Mouse (Mus musculus) T-helper 2 cell (primary cell): ENCODE results near the gene Sgsh.
"Not testable (repeated sequence)": the region's sequence is repeated elsewhere in the genome, so short reads cannot be mapped to it uniquely, and the experiment has no call there.

Experiments
- in situ Hi-C: fragments of 300-600 bp; cut with MboI, MseI; formaldehyde crosslinking; loops from one replicate; pipeline ENCODE4 v1.15.1; 2025; ENCODE audit warnings: high pct_unique_total_duplicates

The Sgsh gene

GRCm38 (mm10) chr11:119355443-119356385 lies at the start of gene Sgsh, which contains the start of gene Slc26a11:
Sgsh (minus strand) TSS chr11:119355536.
Slc26a11 (plus strand) TSS chr11:119355557.
- in situ Hi-C loops = loop anchor here (5.0 kb wide), 1 partner anchor 37 kb away; the partner anchor contains the start of gene Rnf213

- in situ Hi-C loops = no loop called here
Observed at GRCm38 (mm10) chr11:119404627-119405026, 49.3 kb upstream of the Sgsh start.

- in situ Hi-C loops = no loop called here
Observed at GRCm38 (mm10) chr11:119402501-119403160, 47.3 kb upstream of the Sgsh start.

- in situ Hi-C loops = no loop called here
Observed at GRCm38 (mm10) chr11:119396461-119396860, 41.1 kb upstream of the Sgsh start.

- in situ Hi-C loops = no loop called here
Observed at GRCm38 (mm10) chr11:119395931-119396330, 40.6 kb upstream of the Sgsh start.

GRCm38 (mm10) chr11:119395394-119395793 lies 40.1 kb upstream of the Sgsh start:
- in situ Hi-C loops = no loop called here

- in situ Hi-C loops = loop anchor here (5.0 kb wide), 1 partner anchor 37 kb away; the partner anchor contains the start of genes Sgsh and Slc26a11
Observed at GRCm38 (mm10) chr11:119394210-119394609, 38.9 kb upstream of the Sgsh start.

- in situ Hi-C loops = loop anchor here (5.0 kb wide), 1 partner anchor 36 kb away; the partner anchor contains the start of genes Sgsh and Slc26a11
Observed at GRCm38 (mm10) chr11:119393483-119393804, 38.1 kb upstream of the Sgsh start.

- in situ Hi-C loops = loop anchor here (5.0 kb wide), 1 partner anchor 36 kb away; the partner anchor contains the start of genes Sgsh and Slc26a11
Observed at GRCm38 (mm10) chr11:119392800-119393482, 37.6 kb upstream of the Sgsh start, which contains the start of gene Rnf213. Rnf213 (plus strand) TSS chr11:119393100.

GRCm38 (mm10) chr11:119392001-119392614 lies 36.8 kb upstream of the Sgsh start:
- in situ Hi-C loops = loop anchor here (5.0 kb wide), 1 partner anchor 35 kb away; the partner anchor contains the start of genes Sgsh and Slc26a11

GRCm38 (mm10) chr11:119391386-119392000 lies 36.2 kb upstream of the Sgsh start:
- in situ Hi-C loops = loop anchor here (5.0 kb wide), 1 partner anchor 34 kb away; the partner anchor contains the start of genes Sgsh and Slc26a11

- in situ Hi-C loops = loop anchor here (5.0 kb wide), 1 partner anchor 33 kb away; the partner anchor contains the start of genes Sgsh and Slc26a11
Observed at GRCm38 (mm10) chr11:119390271-119391231, 35.2 kb upstream of the Sgsh start.

GRCm38 (mm10) chr11:119389851-119390270 lies 34.5 kb upstream of the Sgsh start:
- in situ Hi-C loops = loop anchor here (5.0 kb wide), 1 partner anchor 33 kb away; the partner anchor contains the start of genes Sgsh and Slc26a11

- in situ Hi-C loops = not testable (repeated sequence)
Observed at GRCm38 (mm10) chr11:119387273-119387672, 31.9 kb upstream of the Sgsh start.

GRCm38 (mm10) chr11:119386306-119386705 lies 31.0 kb upstream of the Sgsh start:
- in situ Hi-C loops = no loop called here

- in situ Hi-C loops = no loop called here
Observed at GRCm38 (mm10) chr11:119384904-119385303, 29.6 kb upstream of the Sgsh start.

GRCm38 (mm10) chr11:119382338-119382850 lies 27.1 kb upstream of the Sgsh start:
- in situ Hi-C loops = no loop called here

GRCm38 (mm10) chr11:119381631-119382337 lies 26.4 kb upstream of the Sgsh start:
- in situ Hi-C loops = no loop called here
